Mouse (Mus musculus): ENCODE measurements around the gene Emp3.
A peak's percentile ranks its signal among the peaks of the same experiment; 100 is the strongest.
"Not testable (repeated sequence)": the region's sequence is repeated elsewhere in the genome, so short reads cannot be mapped to it uniquely, and the experiment has no call there.

The Emp3 gene

DNA sequence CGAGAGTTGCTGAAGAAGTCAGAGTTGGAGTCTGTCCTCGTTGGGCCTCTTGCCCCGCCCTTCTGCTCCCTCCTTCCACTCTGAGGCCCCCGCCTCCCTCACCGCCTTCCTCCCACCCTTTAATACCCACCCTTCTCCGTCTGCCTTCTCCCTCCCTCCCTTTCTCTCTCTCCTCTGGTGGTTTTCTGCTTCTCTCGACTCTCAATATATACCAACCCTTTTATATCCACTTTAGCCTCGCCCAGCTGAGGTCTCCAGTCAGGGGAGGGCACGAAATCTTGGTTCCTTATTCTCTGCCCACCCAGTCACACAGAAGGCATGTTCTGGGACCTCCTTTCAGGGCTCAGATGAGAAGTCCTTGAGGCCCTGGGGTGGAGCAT is at the start of gene Emp3:
Emp3 (minus strand) TSS at position 163 of the 380 bp plus-strand sequence.
- DNase-seq (ENCODE audit: low spot score) = no peak

DNA sequence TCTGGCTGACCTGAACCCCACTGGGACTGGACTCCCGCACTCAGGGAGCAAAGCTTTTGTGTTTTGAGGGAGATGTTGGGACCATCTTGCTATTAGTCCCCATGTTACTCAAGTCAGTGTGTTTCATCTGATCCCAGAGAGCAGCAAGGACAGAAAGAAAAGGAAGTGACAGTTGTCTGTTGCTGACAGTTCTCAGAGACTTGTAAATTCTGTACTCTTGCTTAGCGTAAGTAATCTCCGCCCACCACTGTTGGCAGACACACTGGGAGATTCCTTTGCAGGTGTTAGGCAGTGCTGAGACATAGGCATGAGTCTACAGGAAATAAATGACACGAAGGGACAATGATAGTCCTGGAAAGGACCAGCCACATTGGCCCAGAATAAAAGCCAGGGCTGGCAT is 35.4 kb upstream of the Emp3 start:
- DNase-seq (ENCODE audit: low spot score) = no peak

GRCm38 (mm10) chr7:45949061-45949460 is 27.9 kb upstream of the Emp3 start:
- no peak for DNase-seq (ENCODE audit: low spot score)

- not testable (repeated sequence) for DNase-seq (ENCODE audit: low spot score)
Measured at GRCm38 (mm10) chr7:45943280-45943679, 22.1 kb upstream of the Emp3 start.

DNA sequence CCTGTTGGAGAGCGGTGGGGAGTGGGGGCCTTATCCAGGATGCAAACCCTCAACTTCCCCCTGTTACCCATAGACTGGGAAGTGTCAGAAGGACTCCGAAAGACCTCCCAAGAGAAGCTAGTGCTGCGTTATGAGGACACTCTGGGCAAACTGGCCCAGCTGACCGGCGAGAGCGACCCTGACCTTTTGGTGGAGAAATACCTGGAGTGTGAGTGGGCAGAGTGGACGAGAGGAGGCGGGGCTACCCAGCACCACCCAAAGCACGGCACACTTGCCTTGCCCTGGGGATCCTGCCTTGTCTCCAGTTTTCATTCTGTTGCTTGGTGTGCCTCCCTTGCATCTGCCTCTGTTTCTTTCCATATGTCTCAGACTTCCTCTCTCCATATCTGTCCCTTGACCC is 20.8 kb upstream of the Emp3 start:
- no peak for DNase-seq (ENCODE audit: low spot score)

GRCm38 (mm10) chr7:45939836-45940235 is 18.6 kb upstream of the Emp3 start:
- no peak for DNase-seq (ENCODE audit: low spot score)

DNA sequence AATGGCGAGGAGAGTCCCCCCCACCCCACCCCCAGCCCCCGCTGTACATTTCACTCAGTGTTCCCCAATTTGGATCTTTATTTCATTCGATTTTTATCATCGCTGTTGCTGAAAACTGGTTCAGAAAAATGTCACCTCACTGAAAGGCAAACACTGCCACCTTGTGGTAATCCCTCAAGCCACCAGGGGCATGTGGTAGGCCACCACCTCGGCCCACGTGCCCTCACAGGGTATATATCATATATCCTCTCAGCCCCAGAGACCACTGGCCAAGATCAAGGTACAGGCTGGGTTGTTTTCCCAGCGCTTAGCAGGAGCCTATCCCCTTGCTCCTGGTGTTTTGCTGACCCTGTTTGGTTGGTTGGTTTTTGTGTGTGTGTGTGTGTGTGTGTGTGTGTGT is 13.9 kb upstream of the Emp3 start:
- DNase-seq (ENCODE audit: low spot score) = peak; percentile 83

DNA sequence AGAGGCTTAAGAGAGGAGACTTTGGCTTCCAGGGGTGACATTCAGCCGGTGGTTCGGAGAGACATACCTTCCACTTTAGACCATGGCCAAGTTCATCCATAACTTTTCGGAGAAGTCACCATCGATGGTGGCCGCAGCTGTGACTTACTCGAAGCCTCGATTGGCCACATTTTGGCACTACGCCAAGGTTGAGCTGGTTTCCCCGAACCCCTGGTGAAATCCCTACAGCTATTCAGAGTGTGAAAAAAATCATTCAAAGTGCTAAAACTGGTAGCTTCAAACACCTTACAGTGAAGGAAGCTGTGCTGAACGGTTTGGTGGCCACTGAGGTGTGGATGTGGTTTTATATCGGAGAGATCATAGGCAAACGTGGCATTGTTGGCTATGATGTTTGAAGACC is 12.6 kb upstream of the Emp3 start:
- not testable (repeated sequence) for DNase-seq (ENCODE audit: low spot score)

- DNase-seq (ENCODE audit: low spot score) = no peak
Measured at GRCm38 (mm10) chr7:45929688-45930087, 8.5 kb upstream of the Emp3 start.

GRCm38 (mm10) chr7:45928626-45929295 is 7.6 kb upstream of the Emp3 start:
- DNase-seq (ENCODE audit: low spot score) = no peak

DNA sequence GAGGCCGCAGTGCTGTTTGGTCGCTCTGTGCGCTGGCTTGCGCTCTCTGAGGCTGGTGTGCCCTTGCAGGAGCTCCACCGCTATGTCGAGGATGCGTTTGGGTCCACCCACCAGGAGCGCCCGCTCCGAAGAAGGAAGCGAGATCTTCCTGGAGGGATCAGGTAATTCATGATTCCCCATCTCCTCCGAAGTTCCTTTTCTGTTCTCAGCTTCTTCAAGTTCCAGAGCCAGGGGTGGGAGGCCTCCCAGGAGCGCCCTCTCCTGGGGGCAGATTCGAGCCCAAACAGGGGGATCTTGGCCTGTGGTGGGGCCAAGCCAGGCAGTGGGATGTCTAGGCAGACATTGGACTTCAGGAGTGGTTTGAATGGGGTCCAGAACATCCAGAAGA is 3.2 kb upstream of the Emp3 start:
- no peak for DNase-seq (ENCODE audit: low spot score)

- DNase-seq (ENCODE audit: low spot score) = peak; percentile 42
Measured at GRCm38 (mm10) chr7:45923762-45924428, 2.7 kb upstream of the Emp3 start, which contains the start of gene Ccdc114. Gene Ccdc114 (plus strand): TSS chr7:45924072.

- DNase-seq (ENCODE audit: low spot score) = peak; percentile 96
Measured at GRCm38 (mm10) chr7:45922928-45923761, 1.9 kb upstream of the Emp3 start.

- no peak for DNase-seq (ENCODE audit: low spot score)
Measured at GRCm38 (mm10) chr7:45921950-45922600, 871 bp upstream of the Emp3 start.

DNA sequence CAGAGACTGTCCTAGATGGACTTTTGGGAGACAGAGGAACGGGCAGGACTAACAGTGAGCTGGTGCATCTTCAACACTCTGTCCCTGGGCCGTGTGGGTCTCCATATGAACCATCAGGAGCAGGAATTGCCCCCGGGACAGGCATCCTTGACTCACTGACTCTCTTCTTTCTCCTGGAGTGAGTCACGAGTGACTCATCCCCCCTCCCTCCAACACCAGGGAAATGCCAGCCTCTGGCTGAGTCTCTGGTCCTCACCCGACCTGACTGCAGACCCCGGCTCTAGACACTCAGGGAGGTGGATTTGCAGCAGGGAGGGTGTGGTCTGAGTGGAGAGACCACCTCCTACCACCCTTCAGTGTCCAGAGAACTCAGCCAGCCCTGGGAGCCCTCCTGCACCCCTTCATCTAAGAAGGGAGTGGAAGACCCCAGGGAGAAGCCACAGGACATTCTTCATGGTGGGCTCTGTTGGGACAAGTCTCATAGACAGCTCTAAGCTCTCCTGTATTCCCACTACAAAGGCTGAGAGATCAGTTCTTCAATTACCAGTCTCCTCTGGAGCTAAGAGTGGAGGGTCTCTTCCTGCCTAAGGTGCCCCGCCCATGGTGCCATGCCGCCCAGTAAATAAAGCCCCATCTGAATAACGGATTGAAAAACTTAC is 492 bp downstream of the Emp3 start:
- DNase-seq (ENCODE audit: low spot score) = no peak

GRCm38 (mm10) chr7:45919761-45920160 is 1.4 kb downstream of the Emp3 start:
- DNase-seq (ENCODE audit: low spot score) = no peak

DNA sequence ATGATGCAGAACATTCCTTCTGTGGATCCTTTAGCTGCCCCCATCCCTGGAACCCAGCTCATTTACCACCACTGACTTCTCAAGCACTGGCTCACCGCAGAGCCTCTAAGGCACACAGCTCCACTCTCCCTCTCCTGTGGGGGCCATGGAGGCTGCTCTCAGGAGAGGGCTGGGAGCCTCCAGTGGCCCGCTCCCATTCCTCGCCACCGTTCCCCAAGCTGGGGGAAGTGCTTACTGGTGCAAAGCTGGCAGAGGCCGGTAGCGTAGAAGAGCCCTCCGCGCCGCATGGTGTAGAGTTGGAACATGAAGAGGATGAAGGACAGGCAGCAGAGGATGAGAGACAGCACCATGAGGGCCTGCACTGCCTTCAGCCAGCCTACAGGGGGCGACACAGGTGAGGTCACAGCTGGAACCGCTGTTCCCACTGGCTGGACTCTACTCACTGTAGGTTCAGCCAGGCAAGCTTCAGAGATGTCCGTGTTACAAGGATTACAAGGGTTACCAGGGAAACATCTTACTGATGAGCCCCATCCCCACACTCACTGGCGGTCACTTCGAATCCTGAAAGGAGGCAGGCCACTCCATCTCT is 2.0 kb downstream of the Emp3 start:
- DNase-seq (ENCODE audit: low spot score) = no peak

DNA sequence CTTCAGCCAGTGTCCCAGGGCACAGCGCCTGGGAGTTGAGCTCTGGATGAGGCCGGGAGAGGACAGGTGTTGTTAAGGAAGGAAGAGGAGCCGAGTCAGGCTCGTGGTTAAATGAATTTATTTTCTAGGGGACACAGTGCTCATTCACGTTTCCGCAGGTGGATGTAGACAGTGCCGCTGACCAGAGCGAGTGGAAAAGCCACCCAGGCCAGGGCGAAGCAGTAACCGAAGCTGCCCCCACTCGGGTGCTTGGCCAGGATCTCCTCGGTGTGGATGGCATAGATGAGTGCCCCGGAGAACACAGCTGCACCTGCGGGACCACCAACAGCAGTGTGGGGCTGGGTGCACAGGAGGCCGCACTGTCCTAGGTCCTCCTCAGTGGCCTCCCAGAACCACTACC is 3.3 kb downstream of the Emp3 start:
- DNase-seq (ENCODE audit: low spot score) = no peak

- no peak for DNase-seq (ENCODE audit: low spot score)
Measured at GRCm38 (mm10) chr7:45917004-45917704, 4.0 kb downstream of the Emp3 start.

DNA sequence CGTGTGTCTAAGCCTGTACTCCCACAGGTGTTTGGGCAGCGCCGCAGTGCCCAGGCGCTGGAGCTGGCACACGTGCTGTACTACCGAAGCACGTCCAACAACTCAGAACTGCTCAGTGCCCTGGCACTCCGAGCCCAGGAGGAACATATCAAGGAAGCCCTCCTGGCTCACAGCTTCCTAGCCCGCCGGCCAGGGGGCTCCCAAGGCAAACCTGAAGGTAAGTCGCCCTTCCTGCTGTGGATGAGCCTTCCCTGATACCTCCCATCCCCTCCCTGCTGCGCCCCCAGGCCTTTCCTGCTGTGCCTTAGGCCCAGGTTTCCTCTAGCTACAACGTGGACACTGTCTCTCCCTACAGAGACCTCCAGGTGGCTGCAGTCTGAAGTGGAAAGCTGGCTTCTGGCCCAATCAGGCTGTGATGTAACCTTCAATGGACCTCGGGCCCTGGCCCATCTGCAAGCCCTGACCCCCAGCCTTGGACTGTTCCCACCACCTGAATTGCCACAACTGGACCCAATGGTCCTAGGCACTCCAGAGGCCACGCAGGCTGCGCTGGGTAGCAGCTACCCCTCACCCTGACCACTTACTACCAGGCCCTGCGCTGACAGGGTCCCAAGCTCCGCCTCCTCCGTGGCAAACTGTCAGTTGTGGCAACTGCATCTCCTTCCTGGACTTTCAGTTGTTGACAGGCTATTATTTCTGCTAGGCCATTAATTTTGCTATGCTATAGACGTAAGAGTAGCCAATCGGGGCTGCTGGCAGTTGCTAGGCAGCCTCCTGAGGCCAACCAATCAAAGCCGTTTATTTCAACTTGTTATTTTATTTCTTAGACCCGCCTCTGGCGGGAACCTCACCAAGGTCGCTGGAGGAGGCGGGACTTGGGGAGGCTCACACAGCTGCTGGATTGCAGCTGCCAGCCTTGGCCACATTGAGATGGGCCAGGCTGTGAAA is 4.9 kb downstream of the Emp3 start:
- DNase-seq (ENCODE audit: low spot score) = peak; percentile 82

Data from retina, embryonic 14.5 days (tissue).